Mouse (Mus musculus) liver (tissue): Measurements from ENCODE around the gene Cfap65.

ENCODE experiments used
- DNase-seq: peaks from one replicate; pipeline ENCODE4 v3.0.0-alpha.2; 2020; ENCODE audit warnings: mixed read lengths

Cfap65 gene

GRCm38 (mm10) chr1:74935402-74935801 lies at the start of gene Cfap65:
Gene Cfap65, minus strand, starts transcription at chr1:74935599.
- no peak for DNase-seq

- no peak for DNase-seq
Observed at GRCm38 (mm10) chr1:74977001-74977400, 41.6 kb upstream of the Cfap65 start.

- DNase-seq: no peak
Observed at GRCm38 (mm10) chr1:74975936-74976335, 40.5 kb upstream of the Cfap65 start.

- no peak for DNase-seq
Observed at GRCm38 (mm10) chr1:74973590-74973989, 38.2 kb upstream of the Cfap65 start.

- peak; percentile 26 for DNase-seq
Observed at GRCm38 (mm10) chr1:74971353-74972050, 36.1 kb upstream of the Cfap65 start.

GRCm38 (mm10) chr1:74967962-74968580 lies 32.7 kb upstream of the Cfap65 start:
- no peak for DNase-seq

GRCm38 (mm10) chr1:74964494-74965215 lies 29.3 kb upstream of the Cfap65 start:
- DNase-seq: peak; percentile 77

- no peak for DNase-seq
Observed at GRCm38 (mm10) chr1:74962853-74963227, 27.4 kb upstream of the Cfap65 start.

GRCm38 (mm10) chr1:74962126-74962852 lies 26.9 kb upstream of the Cfap65 start:
- peak; percentile 30 for DNase-seq

- DNase-seq: peak; percentile 11
Observed at GRCm38 (mm10) chr1:74961722-74962121, 26.3 kb upstream of the Cfap65 start.

GRCm38 (mm10) chr1:74960059-74960458 lies 24.7 kb upstream of the Cfap65 start:
- no peak for DNase-seq

GRCm38 (mm10) chr1:74951556-74952210 lies 16.3 kb upstream of the Cfap65 start, which contains the start of gene Ihh:
Gene Ihh, minus strand, starts transcription at chr1:74951672.
- DNase-seq: peak; percentile 64

GRCm38 (mm10) chr1:74950576-74951490 lies 15.4 kb upstream of the Cfap65 start:
- DNase-seq: no peak

GRCm38 (mm10) chr1:74950066-74950465 lies 14.7 kb upstream of the Cfap65 start:
- DNase-seq: no peak

GRCm38 (mm10) chr1:74949666-74950050 lies 14.3 kb upstream of the Cfap65 start:
- peak; percentile 43 for DNase-seq

GRCm38 (mm10) chr1:74948784-74949665 lies 13.6 kb upstream of the Cfap65 start:
- peak; percentile 51 for DNase-seq

- no peak for DNase-seq
Observed at GRCm38 (mm10) chr1:74947986-74948670, 12.7 kb upstream of the Cfap65 start.

GRCm38 (mm10) chr1:74941651-74942360 lies 6.4 kb upstream of the Cfap65 start:
- no peak for DNase-seq

- no peak for DNase-seq
Observed at GRCm38 (mm10) chr1:74939762-74940161, 4.4 kb upstream of the Cfap65 start.
